Mouse (Mus musculus) cortical plate, adult 2 months (tissue): Measurements from ENCODE around the gene Kcnc1. TPM values are rescaled to one million over a fixed set of nuclear protein-coding genes. Genes with fewer than 3 reads are reported as not detected.

ENCODE experiments used
- H3K27ac ChIP-seq: fragments of 200-500 bp; 2 replicates; pipeline ENCODE4 v1.5.1; 2012; ENCODE audit warnings: low read length, control low read depth, inconsistent platforms; ENCODE audit not compliant: insufficient read depth
- H3K4me1 ChIP-seq: fragments of 200-500 bp; 2 replicates; pipeline ENCODE4 v1.6.1; 2011; ENCODE audit warnings: low read length; ENCODE audit not compliant: control insufficient read depth, insufficient read depth
- H3K4me3 ChIP-seq: fragments of 200-500 bp; 2 replicates; pipeline ENCODE4 v1.5.1; 2011; ENCODE audit warnings: mild to moderate bottlenecking, low read length, control low read depth; ENCODE audit not compliant: insufficient read depth
- CTCF ChIP-seq: fragments of 200-500 bp; IDR thresholded peaks from 2 replicates; pipeline ENCODE4 v1.5.1; 2011; ENCODE audit warnings: mild to moderate bottlenecking, control low read depth, low read length; ENCODE audit not compliant: insufficient read depth; ENCODE audit errors: extremely low read depth
- POLR2A ChIP-seq: fragments of 200-500 bp; IDR thresholded peaks from 2 replicates; pipeline ENCODE4 v1.6.1; 2011; ENCODE audit warnings: mild to moderate bottlenecking, low read length, control low read depth; ENCODE audit not compliant: insufficient read depth; ENCODE audit errors: extremely low read depth
- polyA plus RNA-seq: library from polyadenylated mRNA; depleted of rRNA; stranded (reverse); fragments of >200 nt; gene quantifications from 2 replicates; pipeline ENCODE4 v1.2.3, GENCODE M21; 2012; rRNA removed

Kcnc1 gene
- polyA plus RNA-seq, 1 experiment, result 80.3 TPM

GRCm38 (mm10) chr7:46479793-46480192 is 83.5 kb downstream of the Kcnc1 start:
- Histone ChIP-seq H3K4me3 (no peak overlapping the region), H3K27ac (no peak overlapping the region; the same call in 1 of the 2 replicates), H3K4me1 (peaks cover 6% of the 10 kb centered on the region)
- TF ChIP-seq CTCF (no peak), POLR2A (no peak)

- no peak for TF ChIP-seq POLR2A
- no peak for TF ChIP-seq CTCF
- H3K27ac ChIP-seq, result no peak overlapping the region
These were observed 85.8 kb downstream of the Kcnc1 start for GRCm38 (mm10) chr7:46482099-46482531.

GRCm38 (mm10) chr7:46483050-46483449 is 86.8 kb downstream of the Kcnc1 start:
- Histone ChIP-seq H3K27ac (no peak overlapping the region), H3K4me1 (peaks cover 6% of the 10 kb centered on the region), H3K4me3 (no peak overlapping the region)
- TF ChIP-seq POLR2A, result no peak
- no peak for TF ChIP-seq CTCF

More at GRCm38 (mm10) chr7:46482099-46482531, 85.8 kb downstream of the Kcnc1 start:
- Histone ChIP-seq H3K4me3 (no peak overlapping the region), H3K4me1 (peaks cover 6% of the 10 kb centered on the region)

GRCm38 (mm10) chr7:46484223-46484622 is 87.9 kb downstream of the Kcnc1 start:
- no peak overlapping the region for H3K27ac ChIP-seq
- H3K4me3 ChIP-seq, result no peak overlapping the region
- peaks cover 5% of the 10 kb centered on the region for H3K4me1 ChIP-seq
- TF ChIP-seq CTCF, result no peak
- TF ChIP-seq POLR2A, result no peak

- Histone ChIP-seq H3K4me3 (no peak overlapping the region), H3K27ac (no peak overlapping the region), H3K4me1 (no peaks in the 10 kb centered on the region)
- TF ChIP-seq POLR2A (no peak), CTCF (no peak)
These were observed 90.5 kb downstream of the Kcnc1 start for GRCm38 (mm10) chr7:46486761-46487160.

- no peaks in the 10 kb centered on the region for H3K4me1 ChIP-seq
- TF ChIP-seq CTCF (no peak), POLR2A (no peak)
- no peak overlapping the region for H3K27ac ChIP-seq
- no peak overlapping the region for H3K4me3 ChIP-seq
These were observed 91.1 kb downstream of the Kcnc1 start for GRCm38 (mm10) chr7:46487354-46487753.

Other genes with a start within 250 kb of the Kcnc1 start
- gene Abcc8, start 216.5 kb upstream of the Kcnc1 start, polyA plus RNA-seq, result 29.1 and 31.5 TPM in 2 replicates
- gene Ush1c, start 158.0 kb upstream of the Kcnc1 start, polyA plus RNA-seq, result 0.15 and 0.29 TPM in 2 replicates
- 0.10 and 0.13 TPM in 2 replicates for gene Otog, start 155.5 kb upstream of the Kcnc1 start, polyA plus RNA-seq
- 0.10 and 0.25 TPM in 2 replicates for gene Myod1, start 20.0 kb upstream of the Kcnc1 start, polyA plus RNA-seq
- gene Sergef, start 243.3 kb downstream of the Kcnc1 start, polyA plus RNA-seq, result 44.9 and 46.8 TPM in 2 replicates